Mouse (Mus musculus): ENCODE results near the gene C2cd3.

DNA sequence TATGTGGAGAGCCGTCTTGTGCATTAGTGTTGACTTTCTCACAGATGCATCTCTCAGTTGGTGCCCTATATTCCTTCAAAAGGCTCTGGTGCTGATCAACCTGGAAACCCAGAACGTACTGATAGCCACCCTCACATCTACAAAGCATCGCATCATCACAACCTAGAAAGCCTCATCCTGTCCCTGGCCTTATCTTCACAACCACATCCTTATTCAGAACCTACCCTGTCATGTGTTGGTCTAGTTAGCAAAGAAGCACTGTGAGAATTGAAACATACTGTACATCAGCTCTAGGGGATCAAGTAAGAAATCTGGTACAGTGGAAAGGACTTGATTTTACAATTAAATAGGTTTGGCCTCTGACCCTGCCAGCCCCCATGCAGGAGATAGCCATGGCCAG is 77.0 kb downstream of the C2cd3 start:
- no peak for TF ChIP-seq CTCF (IDR thresholded peaks at IDR 0.05; ENCODE audit: borderline replicate concordance, insufficient read depth, low read depth, low read length)
- no peak for TF ChIP-seq POLR2A (IDR thresholded peaks at IDR 0.05; ENCODE audit: borderline replicate concordance, insufficient read depth, low read length)
